Mouse (Mus musculus) spleen, adult 2 months (tissue): ENCODE data around the gene Hapln3. TPM values are rescaled to one million over a fixed set of nuclear protein-coding genes. Genes with fewer than 3 reads are reported as not detected.

Experiments used
- DNase-seq, 2 experiments: peaks; one replicate each; pipeline versions ENCODE4 v3.0.0 to v3.0.0-alpha.2; 2012 to 2021; ENCODE audit warnings: low spot score in 2 of 2, low read depth in 1 of 2
- H3K27ac ChIP-seq: fragments of 200-500 bp; 2 replicates; pipeline ENCODE4 v1.5.1; 2012; ENCODE audit warnings: low read length, inconsistent platforms; ENCODE audit not compliant: insufficient read depth
- H3K27me3 ChIP-seq: fragments of 200-500 bp; 2 replicates; pipeline ENCODE4 v1.6.1; 2012; ENCODE audit warnings: mild to moderate bottlenecking, moderate library complexity, low read length, inconsistent platforms; ENCODE audit not compliant: control insufficient read depth, insufficient read depth
- H3K36me3 ChIP-seq: fragments of 200-500 bp; 2 replicates; pipeline ENCODE4 v1.6.1; 2012; ENCODE audit warnings: mild to moderate bottlenecking, low read length, inconsistent platforms; ENCODE audit not compliant: control insufficient read depth, insufficient read depth
- H3K4me1 ChIP-seq: fragments of 200-500 bp; 2 replicates; pipeline ENCODE4 v1.6.1; 2011; ENCODE audit warnings: inconsistent platforms; ENCODE audit not compliant: control insufficient read depth, insufficient read depth, insufficient read length
- H3K4me3 ChIP-seq: fragments of 200-500 bp; 2 replicates; pipeline ENCODE4 v1.5.1; 2011; ENCODE audit warnings: mild to moderate bottlenecking, inconsistent platforms; ENCODE audit not compliant: insufficient read depth, insufficient read length; ENCODE audit errors: extremely low read depth
- CTCF ChIP-seq: fragments of 200-500 bp; IDR thresholded peaks from 2 replicates; pipeline ENCODE4 v1.5.1; 2011; ENCODE audit warnings: mild to moderate bottlenecking, inconsistent platforms; ENCODE audit not compliant: insufficient read depth, insufficient read length, insufficient replicate concordance; ENCODE audit errors: extremely low read depth
- POLR2A ChIP-seq: fragments of 200-500 bp; IDR thresholded peaks from 2 replicates; pipeline ENCODE4 v1.6.1; 2011; ENCODE audit warnings: low read depth, low read length, inconsistent platforms
- WGBS: fragments of 180-500 bp; shearing (Covaris S2); methylation state at CpG from one replicate; pipeline ENCODE4 v1.1.7; 2018; 5-methylcytosine and 5-hydroxymethylcytosine counted together
- polyA plus RNA-seq: library from polyadenylated mRNA; depleted of rRNA; stranded (reverse); fragments of >200 nt; gene quantifications from 2 replicates; pipeline ENCODE4 v1.2.3, GENCODE M21; 2012

Gene Hapln3
- polyA plus RNA-seq, 1 experiment, result 1.5 TPM

DNA sequence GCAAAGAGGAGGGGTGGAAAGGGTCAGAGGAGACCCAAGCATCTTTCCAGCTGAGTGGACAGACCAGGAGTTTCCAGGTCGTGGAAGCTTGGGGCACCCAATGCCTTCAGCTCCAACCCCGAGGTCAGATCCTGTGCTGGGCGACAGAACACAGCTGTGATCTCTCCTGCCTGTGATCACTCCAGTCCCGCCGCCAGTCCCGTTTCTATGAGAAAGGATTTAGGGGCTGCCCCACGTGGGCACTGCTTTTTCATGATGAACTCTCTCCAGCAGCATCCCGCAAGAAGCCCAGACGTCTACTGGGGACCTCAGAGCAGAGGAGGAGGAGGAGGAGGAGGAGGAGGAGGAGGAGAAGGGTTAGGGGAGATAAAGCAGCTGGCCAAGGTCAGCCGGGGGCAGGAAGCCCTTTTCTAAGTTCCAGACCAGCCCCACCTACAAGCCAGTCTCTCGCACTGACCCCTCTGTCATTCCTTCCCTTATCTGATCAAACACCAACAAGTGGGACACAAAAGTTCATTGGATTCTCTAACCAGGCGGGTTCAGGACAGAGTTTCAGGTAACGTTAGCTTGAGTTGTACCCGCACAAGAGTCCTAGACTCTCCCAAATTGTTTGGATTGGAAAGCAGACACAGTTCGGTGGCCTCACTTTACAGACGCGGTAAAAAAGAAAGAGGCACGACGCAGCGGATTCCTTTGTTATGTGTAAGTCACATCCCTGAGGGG lies 17.3 kb upstream of the Hapln3 start:
- H3K4me1 ChIP-seq, result peaks cover 6% of the 10 kb centered on the region; the same call in 1 of the 2 replicates
- DNase-seq, result no peak
- peak overlapping the region; percentile 85 for H3K4me3 ChIP-seq
- 0 out of 2 replicates have a peak overlapping the region, but pooled peaks have one; percentile 37 for H3K27ac ChIP-seq
- peaks cover 3% of the 10 kb centered on the region for H3K36me3 ChIP-seq
- WGBS, result 5% methylated on average over 20 of the region's 20 CpGs
- no peak for TF ChIP-seq CTCF
- TF ChIP-seq POLR2A, result no peak
- no peaks in the 10 kb centered on the region for H3K27me3 ChIP-seq

- Histone ChIP-seq H3K27ac (no peak overlapping the region), H3K4me3 (no peak overlapping the region), H3K36me3 (peaks cover 4% of the 10 kb centered on the region), H3K27me3 (no peaks in the 10 kb centered on the region), H3K4me1 (peaks cover 6% of the 10 kb centered on the region; the same call in 1 of the 2 replicates)
- 76% methylated on average over 12 of the region's 12 CpGs for whole genome bisulfite sequencing
- TF ChIP-seq POLR2A (no peak), CTCF (no peak)
- no peak for DNase-seq
These were observed 16.4 kb upstream of the Hapln3 start for GRCm38 (mm10) chr7:79147011-79147837.

DNA sequence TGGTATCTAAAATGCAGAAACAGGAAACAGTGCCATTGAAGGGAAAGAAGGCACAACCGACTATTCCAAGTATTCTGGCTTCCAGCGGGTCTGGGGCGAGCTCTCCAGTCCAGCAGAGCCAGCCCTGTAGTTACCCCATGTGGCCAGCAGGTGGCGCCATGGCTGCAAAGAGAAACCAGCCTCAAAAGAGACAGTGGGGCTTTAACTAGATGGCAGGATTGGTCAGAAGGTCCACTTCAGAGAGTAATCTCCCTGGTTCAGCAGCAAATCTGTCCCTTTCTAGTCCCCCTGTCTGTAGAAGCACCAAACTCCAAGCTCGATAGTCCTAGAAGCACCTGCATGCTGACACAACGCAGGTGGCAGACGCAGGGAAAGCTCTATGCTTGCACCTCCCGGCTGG lies 10.1 kb upstream of the Hapln3 start:
- peak in 1 of 2 experiments; percentile 57 for DNase-seq
- no peaks in the 10 kb centered on the region for H3K4me1 ChIP-seq
- H3K4me3 ChIP-seq, result no peak overlapping the region
- H3K36me3 ChIP-seq, result peaks cover 7% of the 10 kb centered on the region
- no peak overlapping the region for H3K27ac ChIP-seq
- 53% methylated on average over 8 of the region's 8 CpGs for WGBS
- peak; percentile 95 for TF ChIP-seq CTCF
- TF ChIP-seq POLR2A, result no peak
- H3K27me3 ChIP-seq, result no peaks in the 10 kb centered on the region

DNA sequence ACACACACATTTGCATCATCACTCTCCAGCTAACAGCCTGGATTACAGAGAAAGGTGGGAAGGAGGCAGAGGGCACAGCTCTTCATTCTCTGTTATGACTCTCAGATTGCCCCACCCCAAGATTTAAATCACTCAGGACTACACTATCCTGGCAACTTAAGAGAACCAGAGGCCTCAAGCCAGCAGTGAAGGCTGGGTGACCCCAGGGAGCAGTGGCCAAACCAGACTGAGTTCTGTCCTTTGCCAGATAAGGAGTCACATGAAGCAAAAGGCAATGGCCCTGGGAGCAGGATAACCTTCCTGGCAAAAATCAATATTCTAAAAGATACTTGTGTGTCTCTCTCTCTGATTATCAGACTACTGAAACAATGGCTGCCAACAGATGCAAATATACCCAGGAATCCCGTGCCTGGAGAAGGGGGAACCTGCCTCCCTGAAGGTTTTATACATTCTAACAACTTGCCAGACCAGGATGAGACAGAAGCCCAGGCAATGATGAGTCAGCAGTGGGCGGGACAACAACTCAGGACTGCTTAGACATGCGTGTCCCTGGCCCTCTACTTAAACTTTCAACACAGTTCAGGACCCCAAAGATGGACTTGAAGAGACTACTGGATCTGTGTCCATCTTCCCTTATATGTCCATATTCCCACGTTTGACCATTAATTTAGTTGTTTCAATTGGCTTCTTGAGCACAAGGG lies 9.2 kb upstream of the Hapln3 start:
- WGBS, result 76% methylated on average over 4 of the region's 4 CpGs

GRCm38 (mm10) chr7:79139328-79139824 lies 8.6 kb upstream of the Hapln3 start:
- Histone ChIP-seq H3K36me3 (0 out of 2 replicates have a peak, but pooled peaks cover 4% of the 10 kb centered on the region), H3K4me1 (no peaks in the 10 kb centered on the region), H3K27ac (no peak overlapping the region), H3K4me3 (no peak overlapping the region), H3K27me3 (no peaks in the 10 kb centered on the region)
- DNase-seq, result no peak
- TF ChIP-seq CTCF (no peak), POLR2A (no peak)
- WGBS, result 66% methylated on average over 6 of the region's 6 CpGs

More for the DNA sequence above, 9.2 kb upstream of the Hapln3 start:
- H3K4me1 ChIP-seq, result no peaks in the 10 kb centered on the region
- H3K36me3 ChIP-seq, result peaks cover 6% of the 10 kb centered on the region
- no peak overlapping the region for H3K4me3 ChIP-seq
- no peak for TF ChIP-seq POLR2A
- TF ChIP-seq CTCF, result no peak
- no peak overlapping the region for H3K27ac ChIP-seq
- no peaks in the 10 kb centered on the region for H3K27me3 ChIP-seq
- DNase-seq, result no peak

DNA sequence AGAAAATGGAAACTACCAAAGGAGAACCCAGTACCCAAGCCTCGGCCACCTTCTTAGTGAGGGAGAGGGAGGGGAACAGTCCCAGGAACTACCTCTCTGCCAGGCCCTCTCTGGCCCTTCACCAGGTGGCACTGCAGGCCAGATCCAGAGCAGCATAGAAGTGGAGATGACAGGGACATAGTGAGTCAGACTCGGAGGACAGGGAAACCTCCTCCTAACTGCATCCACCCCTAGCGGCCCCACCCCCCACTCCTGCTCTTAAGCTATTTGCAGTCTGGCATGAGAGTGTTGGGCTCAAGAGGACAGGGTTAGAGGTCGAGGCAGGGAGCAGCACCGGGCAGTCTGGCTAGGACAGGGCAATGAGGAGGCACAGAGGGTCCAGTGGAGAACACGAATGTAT lies 2.6 kb upstream of the Hapln3 start:
- no peaks in the 10 kb centered on the region for H3K4me1 ChIP-seq
- WGBS, result 75% methylated on average over 6 of the region's 6 CpGs
- no peaks in the 10 kb centered on the region for H3K27me3 ChIP-seq
- H3K27ac ChIP-seq, result no peak overlapping the region
- no peak for TF ChIP-seq POLR2A
- no peak for TF ChIP-seq CTCF
- no peak overlapping the region for H3K4me3 ChIP-seq
- H3K36me3 ChIP-seq, result 0 out of 2 replicates have a peak, but pooled peaks cover 2% of the 10 kb centered on the region
- no peak for DNase-seq
